Mouse (Mus musculus): ENCODE results near the gene Gm49776.
"Not testable (repeated sequence)": the region's sequence is repeated elsewhere in the genome, so short reads cannot be mapped to it uniquely, and the experiment has no call there.

Gm49776 gene

GRCm38 (mm10) chr16:18203430-18204091, 54.6 kb downstream of the Gm49776 start:
- no peak for DNase-seq (ENCODE audit: low read depth, low spot score)

GRCm38 (mm10) chr16:18202061-18202460, 56.1 kb downstream of the Gm49776 start:
- DNase-seq (ENCODE audit: low read depth, low spot score): no peak

- no peak for DNase-seq (ENCODE audit: low read depth, low spot score)
These were observed 56.5 kb downstream of the Gm49776 start for GRCm38 (mm10) chr16:18201620-18202019.

- DNase-seq (ENCODE audit: low read depth, low spot score): no peak
These were observed 58.1 kb downstream of the Gm49776 start for GRCm38 (mm10) chr16:18200062-18200461.

GRCm38 (mm10) chr16:18198365-18199098, 59.6 kb downstream of the Gm49776 start:
- DNase-seq (ENCODE audit: low read depth, low spot score): no peak

GRCm38 (mm10) chr16:18197881-18198280, 60.2 kb downstream of the Gm49776 start:
- DNase-seq (ENCODE audit: low read depth, low spot score): peak; percentile 53

GRCm38 (mm10) chr16:18195561-18195960, 62.6 kb downstream of the Gm49776 start:
- not testable (repeated sequence) for DNase-seq (ENCODE audit: low read depth, low spot score)
